Mouse (Mus musculus): Measurements from ENCODE around the gene Acsl6. TPM values are rescaled to one million over a fixed set of nuclear protein-coding genes. Genes with fewer than 3 reads are reported as not detected.
"Not testable (repeated sequence)": the region's sequence is repeated elsewhere in the genome, so short reads cannot be mapped to it uniquely, and the experiment has no call there.

The Acsl6 gene
- polyA plus RNA-seq, 1 experiment from 2014 or later: 40.9 TPM

- H3K9ac ChIP-seq (replicated peaks; ENCODE audit: low read depth, low read length): no peak overlapping the region
- H3K4me3 ChIP-seq (replicated peaks; ENCODE audit: low read length): no peak overlapping the region
- no peaks in the 10 kb centered on the region for H3K27me3 ChIP-seq (replicated peaks; ENCODE audit: control insufficient read depth, insufficient read depth, low read length)
- H3K9me3 ChIP-seq (ENCODE audit: control insufficient read depth, low read length): no peaks in the 10 kb centered on the region
- no peak overlapping the region for H3K4me2 ChIP-seq (ENCODE audit: low read length)
- H3K36me3 ChIP-seq (ENCODE audit: control insufficient read depth, insufficient read depth): peaks cover 7% of the 10 kb centered on the region; the same call in 1 of the 2 replicates
- peak; percentile 61; the same call in 1 of the 2 replicates for ATAC-seq
- peaks cover 6% of the 10 kb centered on the region for H3K4me1 ChIP-seq (replicated peaks; ENCODE audit: control insufficient read depth, insufficient read depth, low read length)
- H3K27ac ChIP-seq (ENCODE audit: low read length): no peak overlapping the region
- WGBS: 46% methylated on average over 15 of the region's 15 CpGs
These were observed 51.3 kb downstream of the Acsl6 start for GRCm38 (mm10) chr11:54354595-54355563.

- peaks cover 6% of the 10 kb centered on the region for H3K4me1 ChIP-seq (replicated peaks; ENCODE audit: control insufficient read depth, insufficient read depth, low read length)
- no peaks in the 10 kb centered on the region for H3K27me3 ChIP-seq (replicated peaks; ENCODE audit: control insufficient read depth, insufficient read depth, low read length)
- no peaks in the 10 kb centered on the region for H3K9me3 ChIP-seq (ENCODE audit: control insufficient read depth, low read length)
- H3K9ac ChIP-seq (replicated peaks; ENCODE audit: low read depth, low read length): no peak overlapping the region
- 70% methylated on average over 7 of the region's 7 CpGs for WGBS
- no peak overlapping the region for H3K4me3 ChIP-seq (replicated peaks; ENCODE audit: low read length)
- no peak overlapping the region for H3K4me2 ChIP-seq (ENCODE audit: low read length)
- H3K36me3 ChIP-seq (ENCODE audit: control insufficient read depth, insufficient read depth): peaks cover 5% of the 10 kb centered on the region; the same call in 1 of the 2 replicates
- no peak for ATAC-seq
- H3K27ac ChIP-seq (ENCODE audit: low read length): no peak overlapping the region
These were observed 52.0 kb downstream of the Acsl6 start for GRCm38 (mm10) chr11:54355564-54355955.

GRCm38 (mm10) chr11:54356676-54357075 is 53.1 kb downstream of the Acsl6 start:
- H3K4me3 ChIP-seq (replicated peaks; ENCODE audit: low read length): no peak overlapping the region
- no peak overlapping the region for H3K9ac ChIP-seq (replicated peaks; ENCODE audit: low read depth, low read length)
- H3K27me3 ChIP-seq (replicated peaks; ENCODE audit: control insufficient read depth, insufficient read depth, low read length): no peaks in the 10 kb centered on the region
- no peak overlapping the region for H3K27ac ChIP-seq (ENCODE audit: low read length)
- ATAC-seq: no peak
- H3K4me2 ChIP-seq (ENCODE audit: low read length): no peak overlapping the region
- no peaks in the 10 kb centered on the region for H3K9me3 ChIP-seq (ENCODE audit: control insufficient read depth, low read length)
- peaks cover 6% of the 10 kb centered on the region for H3K4me1 ChIP-seq (replicated peaks; ENCODE audit: control insufficient read depth, insufficient read depth, low read length)
- peaks cover 5% of the 10 kb centered on the region; the same call in 1 of the 2 replicates for H3K36me3 ChIP-seq (ENCODE audit: control insufficient read depth, insufficient read depth)
- WGBS: 64% methylated on average over 4 of the region's 4 CpGs

GRCm38 (mm10) chr11:54372553-54372952 is 69.0 kb downstream of the Acsl6 start:
- no peak overlapping the region for H3K4me2 ChIP-seq (ENCODE audit: low read length)
- H3K9ac ChIP-seq (replicated peaks; ENCODE audit: low read depth, low read length): no peak overlapping the region
- no peaks in the 10 kb centered on the region for H3K9me3 ChIP-seq (ENCODE audit: control insufficient read depth, low read length)
- H3K27me3 ChIP-seq (replicated peaks; ENCODE audit: control insufficient read depth, insufficient read depth, low read length): no peaks in the 10 kb centered on the region
- H3K4me3 ChIP-seq (replicated peaks; ENCODE audit: low read length): no peak overlapping the region
- H3K27ac ChIP-seq (ENCODE audit: low read length): no peak overlapping the region
- no peaks in the 10 kb centered on the region for H3K4me1 ChIP-seq (replicated peaks; ENCODE audit: control insufficient read depth, insufficient read depth, low read length)
- H3K36me3 ChIP-seq (ENCODE audit: control insufficient read depth, insufficient read depth): no peaks in the 10 kb centered on the region
- no peak for ATAC-seq

DNA sequence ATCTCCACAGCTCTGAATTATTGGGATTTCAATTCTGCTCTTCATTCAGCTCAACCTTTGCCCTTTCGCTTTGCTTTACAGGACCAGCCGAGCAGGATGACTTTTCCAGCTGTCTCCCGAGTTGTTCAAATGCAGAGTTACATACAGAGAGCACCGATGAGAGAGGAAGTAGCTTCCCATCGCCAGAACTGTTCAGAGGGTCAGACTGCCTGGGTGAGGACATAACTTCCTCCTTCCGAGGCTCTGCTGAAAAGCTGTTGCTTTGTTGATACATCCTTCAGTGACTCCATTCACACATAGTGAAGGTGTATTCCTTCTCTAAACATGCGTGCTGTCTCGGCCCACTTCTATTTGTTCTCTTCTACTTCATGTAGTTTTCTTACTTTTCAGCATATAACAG is 86.8 kb downstream of the Acsl6 start:
- WGBS: 81% methylated on average over 8 of the region's 8 CpGs
- no peak overlapping the region for H3K27ac ChIP-seq (ENCODE audit: low read length)
- no peak for ATAC-seq

DNA sequence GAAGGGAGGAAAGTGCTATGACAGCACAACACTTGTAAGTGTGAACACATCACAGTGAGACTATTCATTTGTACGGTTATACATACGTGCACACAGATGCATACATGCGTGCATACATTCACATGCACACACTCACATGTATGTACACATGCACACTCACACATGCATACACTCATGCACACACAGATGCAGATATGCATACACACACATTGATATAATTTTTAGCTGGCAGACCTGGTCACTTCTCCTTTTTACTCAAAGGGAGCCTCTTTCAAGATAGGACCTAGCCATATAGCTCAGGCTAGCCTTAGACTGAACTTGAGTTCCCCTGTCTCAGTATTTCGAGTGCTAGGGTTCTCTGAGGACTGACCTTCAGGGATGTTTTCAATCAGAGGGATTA is 87.7 kb downstream of the Acsl6 start:
- no peak overlapping the region for H3K4me2 ChIP-seq (ENCODE audit: low read length)
- H3K4me1 ChIP-seq (replicated peaks; ENCODE audit: control insufficient read depth, insufficient read depth, low read length): no peaks in the 10 kb centered on the region
- no peaks in the 10 kb centered on the region for H3K36me3 ChIP-seq (ENCODE audit: control insufficient read depth, insufficient read depth)
- H3K9ac ChIP-seq (replicated peaks; ENCODE audit: low read depth, low read length): no peak overlapping the region
- H3K4me3 ChIP-seq (replicated peaks; ENCODE audit: low read length): no peak overlapping the region
- WGBS: 87% methylated on average over 4 of the region's 4 CpGs
- H3K27me3 ChIP-seq (replicated peaks; ENCODE audit: control insufficient read depth, insufficient read depth, low read length): no peaks in the 10 kb centered on the region
- no peak for ATAC-seq
- H3K27ac ChIP-seq (ENCODE audit: low read length): no peak overlapping the region
- H3K9me3 ChIP-seq (ENCODE audit: control insufficient read depth, low read length): no peaks in the 10 kb centered on the region

More for the DNA sequence above, 86.8 kb downstream of the Acsl6 start:
- Histone ChIP-seq H3K27me3 (replicated peaks; ENCODE audit: control insufficient read depth, insufficient read depth, low read length) (no peaks in the 10 kb centered on the region), H3K9me3 (ENCODE audit: control insufficient read depth, low read length) (no peaks in the 10 kb centered on the region), H3K4me3 (replicated peaks; ENCODE audit: low read length) (no peak overlapping the region), H3K9ac (replicated peaks; ENCODE audit: low read depth, low read length) (no peak overlapping the region), H3K36me3 (ENCODE audit: control insufficient read depth, insufficient read depth) (no peaks in the 10 kb centered on the region), H3K4me2 (ENCODE audit: low read length) (no peak overlapping the region), H3K4me1 (replicated peaks; ENCODE audit: control insufficient read depth, insufficient read depth, low read length) (no peaks in the 10 kb centered on the region)

- Histone ChIP-seq H3K36me3 (ENCODE audit: control insufficient read depth, insufficient read depth) (no peaks in the 10 kb centered on the region), H3K27me3 (replicated peaks; ENCODE audit: control insufficient read depth, insufficient read depth, low read length) (no peaks in the 10 kb centered on the region), H3K9me3 (ENCODE audit: control insufficient read depth, low read length) (no peaks in the 10 kb centered on the region), H3K4me2 (ENCODE audit: low read length) (no peak overlapping the region), H3K4me1 (replicated peaks; ENCODE audit: control insufficient read depth, insufficient read depth, low read length) (no peaks in the 10 kb centered on the region), H3K4me3 (replicated peaks; ENCODE audit: low read length) (no peak overlapping the region), H3K27ac (ENCODE audit: low read length) (no peak overlapping the region), H3K9ac (replicated peaks; ENCODE audit: low read depth, low read length) (no peak overlapping the region)
- WGBS: 84% methylated on average over 1 of the region's 1 CpGs
- ATAC-seq: no peak
These were observed 93.1 kb downstream of the Acsl6 start for GRCm38 (mm10) chr11:54396686-54397085.

- WGBS: 80% methylated on average over 4 of the region's 4 CpGs
- Histone ChIP-seq H3K9me3 (ENCODE audit: control insufficient read depth, low read length) (no peaks in the 10 kb centered on the region), H3K4me3 (replicated peaks; ENCODE audit: low read length) (no peak overlapping the region), H3K4me2 (ENCODE audit: low read length) (no peak overlapping the region), H3K4me1 (replicated peaks; ENCODE audit: control insufficient read depth, insufficient read depth, low read length) (no peaks in the 10 kb centered on the region), H3K9ac (replicated peaks; ENCODE audit: low read depth, low read length) (no peak overlapping the region), H3K27ac (ENCODE audit: low read length) (no peak overlapping the region), H3K36me3 (ENCODE audit: control insufficient read depth, insufficient read depth) (no peaks in the 10 kb centered on the region), H3K27me3 (replicated peaks; ENCODE audit: control insufficient read depth, insufficient read depth, low read length) (no peaks in the 10 kb centered on the region)
- ATAC-seq: no peak
These were observed 94.5 kb downstream of the Acsl6 start for GRCm38 (mm10) chr11:54398058-54398457.

DNA sequence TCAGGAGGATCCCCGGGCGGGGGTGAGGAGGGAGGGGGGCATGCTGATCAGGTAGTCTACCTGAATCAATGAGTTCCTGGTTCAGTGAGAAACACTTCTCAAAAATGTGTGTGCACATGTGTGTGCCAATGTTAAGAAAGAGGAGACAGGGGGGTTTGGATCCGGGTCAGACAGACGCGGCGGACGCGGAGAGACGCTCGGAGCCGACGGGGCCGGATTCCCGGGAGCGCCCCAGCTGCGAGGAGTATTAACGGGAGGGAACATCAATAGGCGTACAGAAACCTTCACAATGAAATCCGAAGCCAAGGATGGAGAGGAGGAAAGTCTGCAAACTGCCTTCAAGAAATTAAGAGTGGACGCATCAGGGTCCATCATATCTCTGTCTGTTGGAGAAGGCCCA is 97.2 kb downstream of the Acsl6 start:
- H3K27ac ChIP-seq (ENCODE audit: low read length); H3K9me3 ChIP-seq (ENCODE audit: control insufficient read depth, low read length); H3K4me3 ChIP-seq (replicated peaks; ENCODE audit: low read length); H3K36me3 ChIP-seq (ENCODE audit: control insufficient read depth, insufficient read depth); H3K4me2 ChIP-seq (ENCODE audit: low read length); ATAC-seq; H3K27me3 ChIP-seq (replicated peaks; ENCODE audit: control insufficient read depth, insufficient read depth, low read length); H3K4me1 ChIP-seq (replicated peaks; ENCODE audit: control insufficient read depth, insufficient read depth, low read length); H3K9ac ChIP-seq (replicated peaks; ENCODE audit: low read depth, low read length): not testable (repeated sequence)
- WGBS: 95% methylated on average over 20 of the region's 20 CpGs

All from forebrain, embryonic 16.5 days (tissue).